Mouse (Mus musculus): ENCODE measurements around the gene Metrn.

DNA sequence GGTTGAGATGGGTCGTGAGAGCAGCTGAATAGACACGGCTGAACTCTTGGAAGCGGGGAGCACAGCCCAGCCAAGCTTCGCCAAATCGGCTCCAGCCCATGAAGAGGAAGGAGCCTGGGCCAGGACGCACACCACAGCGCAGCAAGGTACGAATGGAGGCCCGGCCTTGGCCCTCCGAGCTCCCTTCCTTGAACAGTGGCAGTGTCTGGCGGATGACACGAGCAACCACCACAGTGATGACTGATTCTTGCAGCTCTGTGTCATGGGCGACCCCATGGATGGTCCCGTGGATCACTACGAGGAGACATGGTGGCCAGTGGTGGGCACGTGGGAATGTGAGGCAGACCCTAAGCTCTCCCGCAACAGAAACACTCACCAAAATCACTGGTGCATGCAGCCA, 1.9 kb downstream of the Metrn start:
- TF ChIP-seq CTCF (IDR thresholded peaks at IDR 0.05; ENCODE audit: borderline replicate concordance, insufficient read depth, low read length) (no peak), POLR2A (IDR thresholded peaks at IDR 0.05; ENCODE audit: low read depth, low read length) (no peak)

All from embryonic fibroblast, embryonic 13.5 days (primary cell).